Mouse (Mus musculus) liver, embryonic 11.5 days (tissue): ENCODE measurements at regions not wholly inside any gene's neighbourhood (a gene's known extent, or its start where the extent isn't known, plus 50 kb on each side); places are given as distances from the start of the nearest gene placed in this dataset.

Experiments used
- ATAC-seq: fragments of 200-750 bp; cut with Nextera tagmentation; replicated peaks from 2 replicates; pipeline ENCODE4 v1.8.0; 2017; ENCODE audit warnings: moderate number of reproducible peaks, mild to moderate bottlenecking, moderate TSS enrichment, moderate library complexity; ENCODE audit not compliant: low FRiP score
- DNase-seq: peaks from one replicate; pipeline ENCODE4 v3.0.0-alpha.2; 2017; ENCODE audit warnings: low spot score
- H3K27ac ChIP-seq: fragments of 300-500 bp; sonication (generic); 2 replicates; pipeline ENCODE4 v1.5.1; 2014; ENCODE audit warnings: mild to moderate bottlenecking, low read depth, low read length, control low read depth
- H3K27me3 ChIP-seq: fragments of 300-500 bp; sonication (generic); replicated peaks from 2 replicates; pipeline ENCODE4 v1.6.1; 2014; ENCODE audit warnings: low read length, mixed read lengths; ENCODE audit not compliant: control insufficient read depth, insufficient read depth
- H3K36me3 ChIP-seq: fragments of 300-500 bp; sonication (generic); 2 replicates; pipeline ENCODE4 v1.6.1; 2014; ENCODE audit warnings: mild to moderate bottlenecking, low read length, moderate library complexity, mixed read lengths; ENCODE audit not compliant: control insufficient read depth, insufficient read depth
- H3K4me1 ChIP-seq: fragments of 300-500 bp; sonication (generic); replicated peaks from 2 replicates; pipeline ENCODE4 v1.6.1; 2014; ENCODE audit warnings: low read length, mixed read lengths; ENCODE audit not compliant: control insufficient read depth, insufficient read depth
- H3K4me2 ChIP-seq: fragments of 300-500 bp; sonication (generic); 2 replicates; pipeline ENCODE4 v1.6.1; 2014; ENCODE audit warnings: mild to moderate bottlenecking, control low read depth, moderate library complexity
- H3K4me3 ChIP-seq: fragments of 300-500 bp; sonication (generic); 2 replicates; pipeline ENCODE4 v1.5.1; 2014; ENCODE audit warnings: low read depth, low read length, control low read depth
- H3K9ac ChIP-seq: fragments of 300-500 bp; sonication (generic); 2 replicates; pipeline ENCODE4 v1.6.1; 2014; ENCODE audit warnings: low read depth, low read length, control low read depth
- H3K9me3 ChIP-seq: fragments of 300-500 bp; sonication (generic); 2 replicates; pipeline ENCODE4 v1.6.1; 2016; ENCODE audit warnings: low read length, inconsistent platforms, mixed read lengths; ENCODE audit not compliant: control insufficient read depth
- WGBS: fragments of 180-500 bp; shearing (Covaris S2); extraction: QIAGEN DNeasy Blood & Tissue Kit; methylation state at CpG from one replicate; pipeline ENCODE4 v1.1.7; 2014; 5-methylcytosine and 5-hydroxymethylcytosine counted together

DNA sequence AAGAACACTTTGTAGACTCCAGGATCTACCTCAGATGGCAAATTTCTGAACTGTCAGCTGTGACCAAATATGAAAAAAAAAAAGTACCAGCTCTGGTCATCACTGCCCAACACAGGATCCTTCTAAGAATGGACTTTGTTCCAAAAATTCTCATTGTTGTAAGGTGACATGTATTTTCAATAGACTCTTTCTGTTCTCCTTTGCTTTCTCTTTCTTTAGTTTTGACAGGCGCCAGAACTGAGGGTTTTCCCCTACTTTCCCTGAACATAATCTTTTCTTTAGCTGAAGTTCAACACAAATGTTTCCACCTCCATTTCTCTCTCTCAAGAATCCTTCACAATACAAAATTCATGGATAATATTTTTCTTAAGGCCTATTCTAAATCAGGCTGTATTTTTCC is 579.1 kb upstream of the C030005K15Rik start:
- no peaks in the 10 kb centered on the region for H3K9me3 ChIP-seq
- no peaks in the 10 kb centered on the region for H3K4me1 ChIP-seq
- H3K27me3 ChIP-seq: no peaks in the 10 kb centered on the region
- DNase-seq (no peak), ATAC-seq (no peak)
- WGBS: 87% methylated on average over 1 of the region's 1 CpGs
- H3K4me2 ChIP-seq: no peak overlapping the region
- H3K9ac ChIP-seq: no peak overlapping the region
- no peak overlapping the region for H3K4me3 ChIP-seq
- H3K27ac ChIP-seq: no peak overlapping the region
- H3K36me3 ChIP-seq: no peaks in the 10 kb centered on the region

DNA sequence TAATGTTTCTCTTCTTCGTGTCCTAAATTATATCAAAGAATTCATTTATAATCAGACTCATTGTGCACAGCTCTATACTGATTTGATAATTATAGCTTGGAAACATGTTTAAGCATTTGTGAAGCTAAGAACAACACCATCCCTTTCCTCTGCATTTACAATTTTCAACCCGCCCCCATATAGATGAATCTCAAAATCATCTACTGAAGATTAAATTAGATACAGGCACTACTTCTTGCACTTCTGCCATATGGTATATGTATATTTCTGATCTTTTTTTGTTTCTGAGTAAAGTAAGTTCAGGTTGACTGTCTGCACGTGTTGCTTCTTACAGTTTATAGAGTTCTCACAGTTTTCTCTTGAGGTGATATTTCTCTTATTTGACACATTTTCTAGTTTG is 583.1 kb upstream of the C030005K15Rik start:
- no peaks in the 10 kb centered on the region for H3K4me1 ChIP-seq
- ATAC-seq (no peak), DNase-seq (no peak)
- WGBS: 70% methylated on average over 3 of the region's 3 CpGs
- H3K27me3 ChIP-seq: no peaks in the 10 kb centered on the region
- no peaks in the 10 kb centered on the region for H3K9me3 ChIP-seq
- no peak overlapping the region for H3K9ac ChIP-seq
- no peak overlapping the region for H3K27ac ChIP-seq
- H3K4me3 ChIP-seq: no peak overlapping the region
- no peak overlapping the region for H3K4me2 ChIP-seq
- H3K36me3 ChIP-seq: no peaks in the 10 kb centered on the region

DNA sequence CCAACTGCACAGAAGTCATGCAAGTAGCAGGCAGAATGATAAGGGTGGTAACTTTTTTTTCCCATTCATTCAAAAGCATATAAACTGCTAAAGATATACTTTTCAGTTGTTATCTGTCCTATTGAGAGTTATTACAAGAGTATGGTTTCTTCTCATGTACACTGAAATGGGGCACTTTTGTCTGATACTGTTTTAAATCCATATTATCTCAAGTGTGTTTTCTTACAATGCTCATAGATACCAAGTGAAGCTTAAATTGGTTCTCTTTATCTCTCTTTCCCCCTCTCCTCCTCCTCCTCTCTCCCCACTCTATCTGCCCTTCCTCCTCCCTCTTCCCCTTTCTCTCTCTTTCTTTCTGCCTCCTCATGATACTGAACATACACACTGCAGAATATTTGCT is 584.8 kb upstream of the C030005K15Rik start:
- H3K27me3 ChIP-seq: no peaks in the 10 kb centered on the region
- H3K36me3 ChIP-seq: no peaks in the 10 kb centered on the region
- no peak overlapping the region for H3K27ac ChIP-seq
- no peak overlapping the region for H3K9ac ChIP-seq
- H3K4me3 ChIP-seq: no peak overlapping the region
- ATAC-seq (no peak), DNase-seq (no peak)
- no peaks in the 10 kb centered on the region for H3K9me3 ChIP-seq
- no peak overlapping the region for H3K4me2 ChIP-seq
- H3K4me1 ChIP-seq: no peaks in the 10 kb centered on the region

GRCm38 (mm10) chr10:98318416-98318815 is 591.9 kb upstream of the C030005K15Rik start:
- DNase-seq (no peak), ATAC-seq (no peak)
- Histone ChIP-seq H3K36me3 (no peaks in the 10 kb centered on the region), H3K9ac (no peak overlapping the region), H3K27me3 (no peaks in the 10 kb centered on the region), H3K4me2 (no peak overlapping the region), H3K27ac (no peak overlapping the region), H3K4me1 (no peaks in the 10 kb centered on the region), H3K4me3 (no peak overlapping the region), H3K9me3 (no peaks in the 10 kb centered on the region)
- WGBS: 70% methylated on average over 2 of the region's 2 CpGs

DNA sequence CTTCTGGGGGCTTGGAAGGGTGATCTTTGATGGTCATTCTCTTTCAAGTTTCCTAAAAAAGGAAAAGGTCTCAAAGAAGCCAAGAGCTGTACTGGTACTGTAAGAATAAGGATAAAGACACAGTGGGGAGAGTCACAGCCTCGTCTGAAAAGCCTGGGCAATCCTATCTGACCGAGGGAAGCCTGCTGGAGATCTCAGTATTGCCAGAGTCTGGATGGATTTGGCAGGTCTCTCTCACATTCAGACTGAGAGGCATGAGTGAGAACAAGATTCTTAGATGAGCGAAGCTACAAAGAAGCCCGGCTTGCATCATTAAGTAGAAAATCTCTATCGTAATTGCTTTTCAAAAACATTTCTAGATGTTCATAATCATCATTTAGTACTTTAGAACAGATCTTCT is 590.4 kb upstream of the Atp2b1 start:
- ATAC-seq (no peak), DNase-seq (no peak)
- H3K27me3 ChIP-seq: no peaks in the 10 kb centered on the region
- H3K27ac ChIP-seq: no peak overlapping the region
- H3K4me1 ChIP-seq: no peaks in the 10 kb centered on the region
- H3K9ac ChIP-seq: no peak overlapping the region
- no peaks in the 10 kb centered on the region for H3K9me3 ChIP-seq
- no peak overlapping the region for H3K4me2 ChIP-seq
- 81% methylated on average over 5 of the region's 5 CpGs for WGBS
- H3K36me3 ChIP-seq: no peaks in the 10 kb centered on the region
- no peak overlapping the region for H3K4me3 ChIP-seq

- no peaks in the 10 kb centered on the region for H3K27me3 ChIP-seq
- no peak overlapping the region for H3K4me2 ChIP-seq
- DNase-seq (no peak), ATAC-seq (no peak)
- H3K9me3 ChIP-seq: no peaks in the 10 kb centered on the region
- no peak overlapping the region for H3K9ac ChIP-seq
- H3K27ac ChIP-seq: no peak overlapping the region
- H3K4me3 ChIP-seq: no peak overlapping the region
- no peaks in the 10 kb centered on the region for H3K36me3 ChIP-seq
- H3K4me1 ChIP-seq: no peaks in the 10 kb centered on the region
Measured at GRCm38 (mm10) chr10:98324591-98324990, 589.6 kb upstream of the Atp2b1 start.

DNA sequence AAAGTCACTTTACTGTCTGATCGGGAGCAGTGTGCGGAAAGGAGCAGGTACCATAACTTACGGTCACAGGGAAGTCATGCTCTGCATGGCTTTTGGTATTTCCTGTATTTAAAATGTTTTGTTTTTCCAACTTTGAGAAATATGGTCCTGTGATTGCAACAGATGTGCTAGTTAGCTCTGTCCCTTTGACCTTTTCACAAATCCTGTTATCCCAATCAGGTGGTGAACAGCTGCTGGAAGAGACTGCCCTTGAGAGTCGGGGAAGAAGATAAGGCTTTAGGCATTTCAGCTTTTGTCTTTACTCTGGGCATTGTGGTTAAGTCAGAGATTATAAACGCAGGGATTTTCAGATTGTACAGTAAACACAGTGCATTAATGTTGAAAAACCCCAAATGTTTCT is 588.5 kb upstream of the Atp2b1 start:
- DNase-seq (no peak), ATAC-seq (no peak)
- Histone ChIP-seq H3K36me3 (no peaks in the 10 kb centered on the region), H3K27me3 (no peaks in the 10 kb centered on the region), H3K9me3 (no peaks in the 10 kb centered on the region), H3K4me3 (no peak overlapping the region), H3K27ac (no peak overlapping the region), H3K4me1 (no peaks in the 10 kb centered on the region), H3K4me2 (no peak overlapping the region), H3K9ac (no peak overlapping the region)
- 67% methylated on average over 5 of the region's 5 CpGs for WGBS

GRCm38 (mm10) chr10:98332682-98333081 is 581.5 kb upstream of the Atp2b1 start:
- no peak overlapping the region for H3K4me2 ChIP-seq
- H3K9ac ChIP-seq: no peak overlapping the region
- H3K9me3 ChIP-seq: no peaks in the 10 kb centered on the region
- H3K27ac ChIP-seq: no peak overlapping the region
- 72% methylated on average over 4 of the region's 4 CpGs for WGBS
- H3K4me3 ChIP-seq: no peak overlapping the region
- no peaks in the 10 kb centered on the region for H3K4me1 ChIP-seq
- H3K27me3 ChIP-seq: no peaks in the 10 kb centered on the region
- no peak for ATAC-seq
- H3K36me3 ChIP-seq: no peaks in the 10 kb centered on the region
- no peak for DNase-seq

- DNase-seq (no peak), ATAC-seq (no peak)
- Histone ChIP-seq H3K4me3 (no peak overlapping the region), H3K4me2 (no peak overlapping the region), H3K9me3 (no peaks in the 10 kb centered on the region), H3K27ac (no peak overlapping the region), H3K27me3 (no peaks in the 10 kb centered on the region), H3K9ac (no peak overlapping the region), H3K36me3 (no peaks in the 10 kb centered on the region), H3K4me1 (no peaks in the 10 kb centered on the region)
- WGBS: 70% methylated on average over 6 of the region's 6 CpGs
Measured at GRCm38 (mm10) chr10:98333411-98334067, 580.7 kb upstream of the Atp2b1 start.
